Mouse (Mus musculus) heart, adult 18-20 months (tissue): Measurements from ENCODE around the gene 1600015I10Rik. TPM values are rescaled to one million over a fixed set of nuclear protein-coding genes. Genes with fewer than 3 reads are reported as not detected.

ENCODE experiments used
- DNase-seq, 2 experiments: peaks; one replicate each; pipeline ENCODE4 v3.0.0; 2021 to 2022; ENCODE audit warnings: mixed read lengths in 1 of 2
- total RNA-seq, 2 experiments: library from RNA; stranded (reverse); gene quantifications; 2 replicates each; pipeline ENCODE4 v1.2.3; 2021

1600015I10Rik gene
- total RNA-seq, 2 experiments from 2014 or later: not detected

DNA sequence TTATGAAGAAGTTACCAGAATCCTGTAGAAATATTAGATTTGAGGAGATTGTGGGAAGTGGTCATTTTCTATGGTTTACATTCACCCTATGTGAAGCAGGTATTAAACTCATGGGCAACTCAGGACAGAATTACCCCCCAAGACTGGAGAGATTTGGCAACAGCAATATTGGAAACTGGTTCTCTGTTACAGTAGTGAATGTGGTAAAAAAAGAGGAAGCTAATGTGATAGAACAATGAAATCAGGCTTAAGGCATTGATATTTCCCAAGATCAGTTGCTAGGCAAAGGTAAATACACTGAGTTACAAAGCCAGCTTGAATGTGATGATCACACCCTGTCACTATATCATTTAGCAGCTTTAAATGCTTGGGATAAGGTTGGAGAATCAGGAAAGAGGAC, 38.2 kb downstream of the 1600015I10Rik start:
- no peak for DNase-seq

DNA sequence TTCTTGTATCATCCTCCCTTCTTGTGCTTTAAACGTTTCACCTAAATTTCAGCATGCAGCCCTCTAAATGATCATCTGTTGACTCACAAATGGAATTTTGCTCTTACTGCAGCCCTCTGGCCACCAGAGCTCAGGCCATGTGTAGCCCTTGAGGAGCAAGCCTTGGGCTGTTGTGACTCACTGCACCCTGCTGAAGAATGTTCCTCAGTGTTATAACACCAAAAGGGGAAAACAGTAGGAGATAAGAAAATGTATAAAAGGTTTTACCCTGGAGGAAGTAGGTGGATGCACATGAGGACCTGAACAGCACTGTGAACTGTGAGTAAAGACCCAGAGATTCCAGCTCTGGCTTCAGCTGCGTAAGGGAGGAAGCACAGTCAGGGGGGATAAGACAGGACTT, 45.0 kb downstream of the 1600015I10Rik start, which contains the start of gene Doxl2:
Gene Doxl2 (plus strand): TSS at position 301 of the 400 bp plus-strand sequence.
- no peak for DNase-seq

DNA sequence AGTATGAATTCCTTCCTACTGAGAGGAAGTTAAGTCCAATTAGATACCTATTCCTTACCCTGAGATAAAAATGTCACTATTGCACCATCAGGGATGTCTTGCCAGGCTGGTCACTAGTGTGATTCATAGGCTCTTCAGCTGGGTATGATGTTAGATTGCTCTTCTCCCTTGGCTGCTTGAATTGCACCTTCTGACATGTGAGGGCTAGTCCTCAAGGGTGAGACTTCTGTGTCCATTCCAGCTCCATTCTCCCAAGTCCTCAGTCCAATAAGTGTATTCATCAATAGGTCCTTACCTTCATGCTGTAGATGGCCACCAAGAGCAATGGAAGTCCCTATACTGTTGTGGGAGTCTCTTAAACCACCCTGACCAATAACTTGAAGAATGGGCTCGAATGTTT, 49.9 kb downstream of the 1600015I10Rik start:
- no peak for DNase-seq

DNA sequence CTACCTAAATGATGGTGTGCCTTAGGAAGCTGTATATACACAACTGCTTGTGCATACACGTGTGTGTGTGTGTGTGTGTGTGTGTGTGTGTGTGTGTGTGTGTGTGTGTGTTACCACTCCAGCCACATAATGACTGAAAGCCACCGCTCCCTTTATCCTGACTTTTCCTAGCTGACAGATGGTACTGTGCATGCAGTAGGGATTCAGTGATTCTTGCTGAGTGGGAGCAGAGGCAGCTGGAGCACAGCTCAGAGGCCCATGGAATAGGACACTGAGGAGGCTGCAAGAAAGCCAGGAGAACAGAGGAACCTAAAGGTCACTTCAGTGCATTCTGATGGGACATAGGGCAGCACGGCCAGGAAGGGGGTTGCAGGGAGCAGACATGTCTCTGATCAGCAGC, 52.6 kb downstream of the 1600015I10Rik start:
- DNase-seq: no peak

Other genes with a start within 250 kb of the 1600015I10Rik start
- 10 to 100 TPM; 19.3 to 32.9 TPM for gene Gimap4, start 245.3 kb upstream of the 1600015I10Rik start, total RNA-seq
- gene Gimap6, start 221.7 kb upstream of the 1600015I10Rik start, total RNA-seq: 10 to 100 TPM; 29.6 to 36.9 TPM
- gene Gm28053, start 211.3 kb upstream of the 1600015I10Rik start, total RNA-seq: 1 to 10 TPM; 3.8 to 4.0 TPM
- gene Gimap7, start 211.3 kb upstream of the 1600015I10Rik start, total RNA-seq: 1 to 10 TPM in 1 of 2 experiments, under 1 TPM in 1; 0.27 to 1.7 TPM
- gene Gimap1, start 190.8 kb upstream of the 1600015I10Rik start, total RNA-seq: 10 to 100 TPM in 1 of 2 experiments, 1 to 10 TPM in 1; 9.9 to 13.3 TPM
- 1 to 10 TPM; 4.9 to 5.0 TPM for gene Gimap5, start 183.7 kb upstream of the 1600015I10Rik start, total RNA-seq
- 1 to 10 TPM in 1 of 2 experiments, under 1 TPM in 1; 0.57 to 6.9 TPM for gene Gimap3, start 159.0 kb upstream of the 1600015I10Rik start, total RNA-seq
- gene Tmem176a, start 89.0 kb upstream of the 1600015I10Rik start, total RNA-seq: 10 to 100 TPM; 14.7 to 20.6 TPM
- gene Tmem176b, start 88.4 kb upstream of the 1600015I10Rik start, total RNA-seq: 10 to 100 TPM; 39.3 to 54.1 TPM
- gene Aoc1, start 57.0 kb upstream of the 1600015I10Rik start, total RNA-seq: not detected
- not detected for gene Doxl2, start 45.1 kb downstream of the 1600015I10Rik start, total RNA-seq
- not detected for gene Svs1, start 57.0 kb downstream of the 1600015I10Rik start, total RNA-seq
- gene Gpnmb, start 106.7 kb downstream of the 1600015I10Rik start, total RNA-seq: 1 to 10 TPM in 1 of 2 experiments, under 1 TPM in 1; 0.89 to 1.7 TPM
- 10 to 100 TPM; 40.5 to 45.0 TPM for gene Malsu1, start 143.9 kb downstream of the 1600015I10Rik start, total RNA-seq